Mouse (Mus musculus): ENCODE measurements at regions not wholly inside any gene's neighbourhood (a gene's known extent, or its start where the extent isn't known, plus 50 kb on each side); places are given as distances from the start of the nearest gene placed in this dataset.
A peak's percentile ranks its signal among the peaks of the same experiment; 100 is the strongest.

DNA sequence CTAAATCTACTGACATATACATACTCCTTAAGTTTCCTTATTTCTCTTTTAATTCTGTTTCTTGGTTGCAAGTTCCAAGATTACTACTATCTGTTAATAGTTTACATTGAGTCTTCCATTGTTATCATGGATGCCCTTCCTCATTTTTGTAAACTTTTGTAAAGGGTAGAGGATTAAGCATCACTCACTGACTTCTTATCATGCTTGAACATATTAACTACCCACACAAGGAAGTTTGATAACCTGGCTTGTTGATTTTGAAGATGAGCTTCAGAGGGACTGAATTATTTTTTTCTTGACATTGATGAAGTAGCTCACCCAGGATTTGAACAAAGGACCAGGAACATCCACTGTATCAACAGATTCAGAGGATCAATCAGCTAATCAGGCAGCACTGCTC, 162.8 kb upstream of the Fam98a start:
- DNase-seq (ENCODE audit: low read depth): no peak

DNA sequence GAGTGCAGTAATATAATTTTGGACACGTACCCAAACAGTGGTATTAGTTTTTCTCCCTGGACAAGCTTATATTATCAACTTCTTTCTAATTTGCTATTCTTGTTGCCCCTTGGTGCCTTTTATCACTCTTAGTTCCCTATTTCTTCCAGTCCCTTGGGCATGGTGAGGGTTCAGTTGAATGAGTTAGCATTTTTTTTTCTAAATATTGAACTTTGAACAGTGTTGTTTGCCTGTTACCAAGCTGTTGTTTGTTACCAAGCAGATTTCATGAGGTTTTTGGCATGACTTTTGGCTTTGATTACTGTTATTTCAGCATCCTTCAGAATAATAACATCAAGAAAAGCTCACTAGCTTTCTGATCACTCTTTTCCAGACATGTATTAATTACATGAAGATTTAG, 162.3 kb upstream of the Fam98a start:
- DNase-seq (ENCODE audit: low read depth): no peak

DNA sequence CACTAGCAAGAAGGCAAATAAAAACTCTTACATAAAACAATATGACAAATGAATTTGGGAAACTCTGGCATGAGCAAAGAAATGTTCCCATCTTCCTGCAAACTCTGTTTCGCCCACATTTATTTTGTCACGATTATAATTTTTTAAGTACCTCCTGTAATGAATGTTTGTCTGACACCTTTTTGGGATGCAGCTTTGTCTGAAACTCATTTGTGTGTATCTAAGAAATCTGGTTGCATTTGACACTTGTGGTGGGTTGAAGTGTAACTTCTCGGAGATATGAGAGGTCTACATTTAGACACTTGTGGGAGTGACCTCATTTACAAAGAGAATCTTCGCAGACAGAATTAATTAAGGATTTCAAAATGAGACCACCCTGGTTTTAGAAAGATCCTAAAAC, 155.9 kb upstream of the Fam98a start:
- no peak for DNase-seq (ENCODE audit: low read depth)

DNA sequence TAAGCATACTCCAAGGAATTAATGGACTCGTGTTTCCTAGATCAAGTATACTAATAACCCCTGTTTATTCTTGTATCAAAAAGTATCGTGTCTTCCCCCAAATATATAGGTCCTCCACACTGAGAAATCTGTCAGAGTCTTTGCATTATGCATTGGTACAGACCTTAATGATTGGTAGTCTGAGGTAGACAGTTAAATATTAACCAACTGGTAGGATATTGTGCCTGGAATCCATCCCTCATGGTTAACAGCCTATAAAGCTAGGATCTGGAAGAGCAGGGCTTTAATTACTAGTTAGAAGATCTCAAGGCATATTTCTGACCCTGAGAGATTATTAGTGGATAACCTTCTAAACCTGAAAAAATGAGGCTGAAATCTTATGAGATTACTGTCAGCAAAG, 153.6 kb upstream of the Fam98a start:
- DNase-seq (ENCODE audit: low read depth): no peak

DNA sequence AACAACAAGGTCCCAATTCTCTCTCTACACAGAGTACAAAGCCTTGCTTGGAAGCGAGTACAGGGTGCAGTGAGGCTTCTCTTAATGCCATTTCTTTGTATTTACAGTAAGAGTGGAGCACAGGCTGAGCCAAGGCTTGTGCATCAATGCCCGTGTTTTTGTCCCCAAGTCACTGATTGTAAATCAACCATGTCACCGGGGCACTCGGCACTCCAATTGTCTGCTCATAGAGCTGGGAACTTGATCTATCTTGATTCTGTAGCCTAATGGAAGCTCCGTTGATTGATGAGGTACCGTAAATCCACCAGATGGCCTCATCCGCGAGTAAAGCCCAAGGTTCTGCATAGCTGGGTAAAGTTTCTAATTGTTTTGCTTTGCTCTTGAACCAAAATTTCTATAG, 152.1 kb upstream of the Fam98a start:
- DNase-seq (ENCODE audit: low read depth): no peak

DNA sequence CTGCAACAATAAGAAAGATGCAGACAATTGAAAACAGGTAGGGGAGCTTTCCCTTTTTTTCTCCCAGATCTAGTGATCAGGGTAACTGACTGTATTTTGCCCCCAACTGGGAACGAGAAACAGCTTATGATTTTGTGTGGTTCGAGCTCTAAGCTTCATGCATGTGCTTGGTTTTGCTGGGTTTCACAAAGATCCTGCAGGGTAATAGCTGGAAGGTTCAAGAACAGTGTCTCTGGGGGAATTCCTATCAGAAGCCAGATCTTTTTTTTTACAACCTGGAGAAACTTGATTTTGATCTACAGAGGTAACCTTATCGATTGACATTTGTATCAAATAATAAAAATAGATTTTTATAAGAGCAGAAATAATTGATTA, 145.0 kb upstream of the Fam98a start:
- no peak for DNase-seq (ENCODE audit: low read depth)

DNA sequence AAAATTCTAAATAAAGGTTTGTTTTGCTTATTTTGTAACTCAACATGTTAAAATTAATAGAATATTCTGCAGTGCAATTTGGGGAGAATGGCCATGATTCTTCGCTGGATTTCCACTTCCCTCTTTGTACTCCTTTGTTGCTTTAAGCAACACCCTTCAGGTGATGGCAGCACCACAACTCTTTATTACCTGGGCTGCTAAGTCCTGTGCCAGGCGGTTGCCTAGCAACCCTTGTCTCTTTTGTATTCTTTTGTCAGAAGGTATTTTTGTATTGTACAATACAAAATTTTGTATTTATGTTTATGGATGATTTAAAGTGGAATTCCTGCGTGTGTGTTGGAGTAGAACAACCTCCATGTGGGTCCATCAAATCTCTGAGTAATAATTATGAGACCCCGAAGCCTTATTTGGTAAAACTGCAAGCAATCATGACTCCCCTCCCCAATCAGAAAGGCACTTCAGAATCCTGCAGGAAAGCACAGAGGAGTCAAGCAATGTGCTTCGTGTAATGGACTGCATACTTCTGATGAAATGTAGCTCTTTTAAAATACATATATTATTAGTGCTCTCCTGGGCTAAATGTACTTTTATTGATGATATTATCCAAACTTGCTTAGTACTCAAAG, 144.5 kb upstream of the Fam98a start:
- no peak for DNase-seq (ENCODE audit: low read depth)

DNA sequence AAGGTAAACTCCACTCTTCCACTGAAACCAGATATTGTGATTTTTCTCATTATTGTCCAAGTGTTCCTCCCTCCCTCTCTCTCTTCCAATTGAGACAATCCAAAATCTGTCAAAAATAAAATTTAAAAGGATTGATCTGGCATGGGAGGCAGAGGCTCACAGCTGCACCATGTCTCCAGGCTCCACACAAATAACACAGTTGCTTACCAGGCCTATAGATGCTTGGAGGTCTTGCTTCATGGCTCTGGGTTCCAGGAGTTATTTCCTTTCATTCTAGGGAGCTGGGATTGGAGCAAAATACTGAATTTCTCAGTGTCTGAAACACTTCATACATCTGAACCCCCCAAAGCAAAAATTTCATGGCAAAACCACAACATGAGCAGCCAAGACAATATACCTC, 134.2 kb upstream of the Fam98a start:
- DNase-seq (ENCODE audit: low read depth): no peak

DNA sequence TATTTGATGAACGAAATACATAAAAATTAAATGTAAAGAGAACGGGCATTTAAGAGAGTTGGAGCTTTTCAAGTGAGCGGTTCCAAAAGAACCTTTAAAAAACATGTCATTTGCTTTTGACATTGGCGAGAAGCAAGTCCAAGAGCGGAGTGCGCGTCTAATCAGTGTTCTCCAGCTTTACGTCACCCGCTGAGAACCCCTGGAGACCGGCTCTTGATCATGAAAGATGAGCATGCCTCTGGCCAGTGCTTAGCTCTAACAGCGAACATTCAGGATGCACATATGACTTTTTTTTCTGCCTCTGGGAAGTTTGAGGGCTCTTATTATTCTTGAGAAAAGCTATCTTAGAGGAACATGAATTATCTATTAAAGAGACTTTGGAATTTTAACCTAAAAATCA, 95.2 kb upstream of the Fam98a start:
- no peak for DNase-seq (ENCODE audit: low read depth)

DNA sequence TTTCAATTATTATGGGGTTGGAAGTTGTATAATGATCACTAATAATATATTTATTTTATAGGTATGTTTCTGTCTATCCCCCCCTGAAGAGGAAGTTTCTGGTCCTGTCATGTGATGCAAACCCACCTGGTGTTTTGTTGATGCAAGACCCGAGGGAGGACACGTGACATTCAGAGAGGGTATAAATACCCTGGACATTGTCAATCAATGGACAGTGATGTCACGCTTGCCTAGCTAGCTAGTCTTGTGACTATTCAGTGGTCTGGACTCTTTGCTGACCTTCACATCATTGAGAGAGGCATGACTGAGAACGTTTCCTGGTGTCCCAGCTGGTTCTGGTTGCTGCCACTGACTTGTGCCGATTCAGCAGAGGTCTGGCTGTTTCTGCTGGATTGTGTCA, 93.0 kb upstream of the Fam98a start:
- no peak for DNase-seq (ENCODE audit: low read depth)

DNA sequence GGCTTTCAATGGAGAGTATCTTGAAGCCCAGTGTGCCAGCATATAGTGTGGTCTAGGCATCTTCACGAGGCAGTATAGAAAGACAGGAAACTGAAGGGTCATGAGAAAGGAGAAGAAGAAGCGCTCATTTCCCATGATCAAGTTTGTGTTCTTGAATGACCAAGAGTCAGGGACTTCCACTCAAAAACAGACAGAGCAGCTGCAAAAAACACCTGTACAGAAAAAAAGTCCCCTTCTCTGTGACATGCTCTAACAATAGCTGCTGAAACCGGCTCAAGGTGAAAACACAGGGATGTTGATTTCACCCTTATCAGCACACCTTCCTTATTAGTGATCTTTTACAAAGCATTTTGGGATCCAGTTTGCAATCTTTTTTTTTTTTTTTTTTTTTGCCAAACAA, 90.6 kb upstream of the Fam98a start:
- DNase-seq (ENCODE audit: low read depth): no peak

DNA sequence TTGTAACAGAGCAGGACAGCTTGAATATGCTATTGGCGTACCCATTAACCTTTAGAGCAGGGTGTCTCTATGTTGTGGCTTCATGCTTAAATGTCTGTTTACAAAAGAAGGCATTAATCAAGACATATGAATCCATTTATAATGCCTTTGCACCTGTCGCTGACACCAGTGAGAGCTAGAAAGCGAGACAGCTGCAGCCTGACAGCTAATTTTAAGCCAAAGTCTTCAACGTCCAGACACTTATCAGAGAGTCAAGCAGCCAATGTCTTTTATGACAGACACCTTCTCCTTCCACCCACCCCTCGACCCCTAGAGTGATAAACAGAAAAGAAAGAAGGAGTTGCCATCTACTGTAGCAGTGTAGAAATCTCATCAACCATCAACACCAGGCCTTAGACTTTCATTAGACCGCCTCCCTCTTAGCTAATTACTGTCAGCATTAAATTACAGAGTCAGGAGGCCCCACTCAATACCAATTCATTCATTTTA, 89.3 kb upstream of the Fam98a start:
- DNase-seq (ENCODE audit: low read depth): no peak

DNA sequence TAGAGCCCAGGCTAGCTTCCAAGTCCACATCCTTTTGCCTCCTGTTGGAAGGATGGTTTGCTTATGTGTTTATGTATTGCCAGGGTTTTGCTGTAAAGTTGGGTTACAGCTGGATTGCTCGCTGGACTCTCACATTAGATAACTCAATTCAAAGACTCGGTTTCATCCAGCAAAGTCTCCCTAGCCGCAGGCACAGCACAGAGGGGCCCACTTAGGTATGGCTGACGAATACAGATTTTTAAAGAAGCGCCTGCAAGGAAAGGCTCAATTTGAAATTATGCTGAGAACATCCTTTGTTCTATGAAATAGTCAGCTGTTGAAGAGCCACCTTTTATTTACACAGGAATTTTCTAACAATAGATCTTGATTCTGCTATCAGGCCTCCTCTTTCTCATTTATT, 88.8 kb upstream of the Fam98a start:
- no peak for DNase-seq (ENCODE audit: low read depth)

DNA sequence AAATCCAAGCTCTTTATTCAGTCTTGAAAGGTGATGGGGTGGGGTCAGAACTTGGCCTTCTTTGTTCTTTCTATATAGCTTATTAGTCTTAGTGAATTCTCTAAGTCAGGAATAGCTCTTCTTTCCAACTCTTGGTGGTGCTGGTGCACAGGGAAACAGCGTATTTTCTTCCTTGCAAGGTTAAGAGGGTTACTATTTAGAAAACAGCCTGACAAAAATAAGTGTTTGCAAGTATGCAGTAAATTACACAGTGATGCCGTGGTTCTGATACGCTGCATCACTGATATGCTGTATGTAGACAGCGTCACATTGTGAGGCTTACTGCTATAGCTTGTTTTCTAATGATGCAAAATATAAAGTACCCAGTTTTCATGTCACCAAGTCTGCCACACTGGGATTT, 78.1 kb upstream of the Fam98a start:
- no peak for DNase-seq (ENCODE audit: low read depth)

DNA sequence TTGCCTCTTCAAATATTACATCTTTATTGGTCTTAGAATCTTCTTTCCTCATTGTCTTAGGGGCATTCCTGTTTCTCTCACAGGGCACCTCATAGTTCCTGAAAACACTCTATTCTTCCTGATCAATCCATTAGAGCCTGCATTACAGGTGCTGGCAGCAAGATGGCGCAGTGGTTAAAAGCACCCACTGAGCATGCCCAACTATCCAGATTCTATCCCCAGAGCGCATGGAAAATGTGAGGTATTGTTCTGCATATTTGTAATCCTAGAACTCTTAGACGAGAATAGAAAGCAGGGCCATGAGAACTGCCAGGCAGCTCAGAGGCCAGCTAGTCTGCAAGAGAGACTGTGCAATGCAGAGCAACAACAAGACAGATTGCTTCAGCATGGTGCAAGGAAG, 67.7 kb upstream of the Fam98a start:
- no peak for DNase-seq (ENCODE audit: low read depth)

DNA sequence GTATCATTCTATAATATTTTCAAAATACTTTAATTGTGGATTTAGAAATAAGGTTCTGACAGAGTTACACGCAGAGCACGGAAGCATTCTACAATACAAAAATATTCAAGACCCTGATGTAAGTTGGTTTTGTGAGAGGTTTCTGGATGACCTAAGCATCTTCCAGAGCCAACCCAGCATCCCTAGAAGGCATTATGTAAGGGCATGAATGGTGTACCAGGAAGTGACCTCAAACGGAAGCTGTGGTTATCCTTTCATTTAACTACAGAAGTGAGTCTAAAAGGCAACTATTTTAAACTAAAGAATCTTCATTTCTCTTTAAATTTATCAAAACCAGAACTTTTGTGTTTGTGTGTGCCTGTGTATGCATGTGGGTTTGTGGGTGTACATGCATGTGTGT, 66.8 kb upstream of the Fam98a start:
- no peak for DNase-seq (ENCODE audit: low read depth)

DNA sequence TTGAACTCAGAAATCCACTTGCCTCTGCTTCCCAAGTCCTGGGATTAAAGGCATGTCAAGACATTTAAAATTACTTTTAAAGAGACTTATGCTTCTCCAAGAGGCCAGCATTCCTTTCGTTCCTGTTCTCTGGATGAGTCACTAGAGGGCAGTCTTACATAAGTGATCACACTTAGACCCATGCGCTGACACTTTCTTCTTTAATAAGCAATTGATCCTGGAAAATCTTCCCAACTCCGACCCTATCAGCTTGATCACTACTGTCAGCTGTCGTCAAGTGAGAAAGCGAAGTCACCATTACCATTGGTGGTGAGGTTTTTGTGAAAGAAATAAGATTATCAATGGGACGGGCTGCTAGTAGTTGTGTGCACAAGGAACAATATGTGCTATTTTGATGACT, 65.5 kb upstream of the Fam98a start:
- DNase-seq (ENCODE audit: low read depth): peak; percentile 3

DNA sequence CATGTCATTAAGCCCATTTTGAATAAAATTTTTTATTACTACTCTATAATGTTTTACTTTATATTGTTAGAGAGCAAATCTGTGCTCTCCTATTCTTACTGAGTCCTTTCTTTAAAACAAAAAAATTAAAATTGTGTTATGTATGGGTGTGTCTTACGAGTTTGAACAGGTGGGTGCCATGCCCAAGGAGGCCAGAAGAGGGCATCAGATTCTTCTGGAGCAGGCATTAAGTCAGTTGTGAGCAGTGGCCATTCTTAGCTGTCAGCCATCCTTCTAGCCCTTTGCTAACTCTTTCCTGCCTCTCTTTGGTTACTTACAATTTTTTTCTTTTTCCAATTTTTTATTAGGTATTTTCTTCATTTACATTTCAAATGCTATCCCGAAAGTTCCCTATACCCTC, 63.6 kb upstream of the Fam98a start:
- peak; percentile 1 for DNase-seq (ENCODE audit: low read depth)

DNA sequence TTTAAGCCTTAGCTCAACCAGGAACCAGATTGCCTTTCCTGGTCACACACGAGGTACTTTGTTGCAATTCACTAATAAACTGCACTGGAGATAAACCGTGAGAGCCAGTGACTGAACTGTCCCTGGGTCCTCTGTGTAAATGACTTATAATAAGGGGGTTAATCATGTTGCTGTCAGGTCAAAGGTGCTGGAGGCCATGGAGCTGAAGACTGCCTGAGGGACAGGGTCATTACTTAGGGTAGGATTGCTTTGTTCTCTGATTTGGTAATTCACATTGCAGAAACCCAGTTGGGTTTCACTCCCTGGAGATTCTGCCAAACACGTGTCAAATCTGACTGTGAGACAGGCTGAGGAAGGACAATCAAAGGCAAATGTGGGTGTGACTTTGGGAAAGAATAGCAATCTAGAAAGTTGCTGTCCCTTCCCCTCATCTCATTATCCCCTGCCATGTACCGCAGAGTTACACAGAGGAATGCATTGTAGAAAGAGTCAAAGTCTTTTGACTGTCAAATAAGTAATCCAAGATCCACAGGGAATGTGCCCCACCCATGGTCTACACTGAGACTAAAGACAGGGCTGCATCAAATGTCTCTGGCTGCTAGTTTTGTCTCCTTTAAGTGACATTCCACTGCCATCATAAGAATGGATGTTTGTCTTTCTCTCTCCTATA, 51.8 kb upstream of the Fam98a start:
- no peak for DNase-seq (ENCODE audit: low read depth)
